Mouse (Mus musculus): ENCODE measurements around the gene Slc36a1. TPM values are rescaled to one million over a fixed set of nuclear protein-coding genes. Genes with fewer than 3 reads are reported as not detected.

The Slc36a1 gene
- polyA plus RNA-seq, 1 experiment from 2014 or later: 0.93 TPM

DNA sequence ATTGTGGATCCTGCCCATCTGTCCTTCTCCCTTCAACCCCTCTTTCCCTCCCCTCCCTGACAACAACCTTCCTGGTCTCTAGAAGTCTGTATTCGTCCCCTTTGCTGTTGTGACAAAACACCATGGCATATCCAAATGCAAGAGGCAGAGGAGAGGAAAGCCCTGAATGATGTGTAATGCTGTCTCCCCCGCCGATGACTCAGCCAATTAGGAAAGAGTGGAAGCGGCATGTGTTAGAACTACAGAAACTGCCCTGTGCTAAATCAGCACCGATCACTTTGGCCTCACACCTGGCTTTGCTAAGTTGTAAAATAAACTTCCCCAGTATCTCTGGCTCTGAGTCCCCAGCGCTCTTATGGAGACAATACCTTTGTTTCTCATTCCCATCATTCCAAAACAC is 7.1 kb upstream of the Slc36a1 start:
- Histone ChIP-seq H3K4me2 (replicated peaks; ENCODE audit: low read depth) (no peak overlapping the region), H3K9me3 (ENCODE audit: control insufficient read depth, low read length) (no peaks in the 10 kb centered on the region), H3K27ac (replicated peaks) (no peak overlapping the region), H3K36me3 (ENCODE audit: control insufficient read depth, insufficient read depth, low read length) (no peaks in the 10 kb centered on the region), H3K4me1 (replicated peaks; ENCODE audit: control insufficient read depth, insufficient read depth) (no peaks in the 10 kb centered on the region), H3K4me3 (ENCODE audit: low read depth, low read length) (no peak overlapping the region), H3K9ac (ENCODE audit: low read length) (no peak overlapping the region), H3K27me3 (ENCODE audit: control insufficient read depth, insufficient read depth, low read length) (no peaks in the 10 kb centered on the region)
- DNase-seq (ENCODE audit: low spot score) (no peak), ATAC-seq (ENCODE audit: low FRiP score, low TSS enrichment) (no peak)
- WGBS: 47% methylated on average over 6 of the region's 6 CpGs
- TF ChIP-seq EP300 (optimal IDR thresholded peaks at IDR 0.05): no peak
- no peak for TF ChIP-seq CTCF (IDR thresholded peaks at IDR 0.05; ENCODE audit: low read depth)

DNA sequence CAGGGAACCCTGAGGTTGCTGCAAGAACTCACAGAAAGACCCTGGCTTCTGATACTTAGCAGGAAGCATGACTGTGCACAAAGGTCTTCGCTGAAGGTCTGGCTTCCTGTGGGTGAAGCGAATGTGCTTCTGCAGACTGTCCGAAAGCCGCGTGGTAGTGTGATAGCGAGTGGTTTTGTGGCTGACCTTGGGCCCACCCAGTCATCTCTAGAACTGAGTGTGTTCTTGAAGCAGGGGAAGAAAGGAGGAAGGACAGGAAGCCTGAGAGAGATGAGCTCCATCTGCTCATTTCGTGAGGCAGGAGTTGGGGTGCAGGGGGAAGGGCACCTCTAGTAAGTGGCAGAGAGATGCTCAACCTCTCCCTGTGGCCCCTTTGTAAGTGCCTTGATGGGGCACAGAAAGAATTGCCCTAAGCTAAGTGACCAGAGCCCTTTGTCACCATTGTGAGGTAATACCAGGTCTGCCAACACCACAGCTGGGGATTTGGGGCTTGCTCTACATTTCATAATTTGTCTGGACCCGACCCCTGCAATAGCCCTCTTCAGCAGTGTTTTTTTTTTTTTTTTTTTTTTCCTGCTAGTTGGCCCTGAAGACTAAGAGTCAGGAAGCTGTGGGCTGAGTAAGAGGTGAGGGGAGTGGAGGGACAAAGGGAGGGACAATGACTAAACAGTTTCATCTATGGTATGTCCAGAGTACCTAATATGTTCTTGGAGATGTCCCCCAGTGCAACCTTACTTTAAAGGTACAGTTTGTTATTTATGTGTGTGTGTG is 6.2 kb upstream of the Slc36a1 start:
- TF ChIP-seq EP300 (optimal IDR thresholded peaks at IDR 0.05) (no peak), CTCF (IDR thresholded peaks at IDR 0.05; ENCODE audit: low read depth) (no peak)
- H3K36me3 ChIP-seq (ENCODE audit: control insufficient read depth, insufficient read depth, low read length): no peaks in the 10 kb centered on the region
- H3K4me2 ChIP-seq (replicated peaks; ENCODE audit: low read depth): no peak overlapping the region
- H3K9ac ChIP-seq (ENCODE audit: low read length): no peak overlapping the region
- ATAC-seq (ENCODE audit: low FRiP score, low TSS enrichment) (no peak), DNase-seq (ENCODE audit: low spot score) (no peak)
- no peaks in the 10 kb centered on the region for H3K27me3 ChIP-seq (ENCODE audit: control insufficient read depth, insufficient read depth, low read length)
- H3K27ac ChIP-seq (replicated peaks): no peak overlapping the region
- H3K4me3 ChIP-seq (ENCODE audit: low read depth, low read length): no peak overlapping the region
- no peaks in the 10 kb centered on the region for H3K9me3 ChIP-seq (ENCODE audit: control insufficient read depth, low read length)
- WGBS: 71% methylated on average over 8 of the region's 8 CpGs
- H3K4me1 ChIP-seq (replicated peaks; ENCODE audit: control insufficient read depth, insufficient read depth): no peaks in the 10 kb centered on the region

DNA sequence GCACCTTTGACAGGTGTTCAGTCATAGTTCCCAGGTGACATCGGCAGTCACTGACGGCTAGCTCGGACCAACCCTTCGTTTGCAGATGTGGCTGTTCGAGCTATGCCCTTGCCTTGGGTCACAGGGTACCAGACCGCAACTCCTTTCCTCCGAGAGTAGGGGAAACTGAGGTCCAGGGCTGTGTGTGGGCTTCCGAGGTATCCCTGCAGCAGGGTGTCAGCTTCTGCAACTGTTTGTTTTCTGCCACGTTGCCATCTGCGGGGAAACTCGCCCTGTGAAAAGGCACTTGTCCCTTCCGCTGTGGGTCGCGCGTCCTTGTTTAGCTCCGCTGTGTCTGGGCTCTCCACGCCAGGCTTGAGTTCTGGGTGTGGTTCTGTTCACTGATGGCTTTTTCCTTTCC is 452 bp downstream of the Slc36a1 start:
- Histone ChIP-seq H3K27ac (replicated peaks) (0 out of 2 replicates have a peak overlapping the region, but pooled peaks have one; percentile 8), H3K27me3 (ENCODE audit: control insufficient read depth, insufficient read depth, low read length) (no peaks in the 10 kb centered on the region)

DNA sequence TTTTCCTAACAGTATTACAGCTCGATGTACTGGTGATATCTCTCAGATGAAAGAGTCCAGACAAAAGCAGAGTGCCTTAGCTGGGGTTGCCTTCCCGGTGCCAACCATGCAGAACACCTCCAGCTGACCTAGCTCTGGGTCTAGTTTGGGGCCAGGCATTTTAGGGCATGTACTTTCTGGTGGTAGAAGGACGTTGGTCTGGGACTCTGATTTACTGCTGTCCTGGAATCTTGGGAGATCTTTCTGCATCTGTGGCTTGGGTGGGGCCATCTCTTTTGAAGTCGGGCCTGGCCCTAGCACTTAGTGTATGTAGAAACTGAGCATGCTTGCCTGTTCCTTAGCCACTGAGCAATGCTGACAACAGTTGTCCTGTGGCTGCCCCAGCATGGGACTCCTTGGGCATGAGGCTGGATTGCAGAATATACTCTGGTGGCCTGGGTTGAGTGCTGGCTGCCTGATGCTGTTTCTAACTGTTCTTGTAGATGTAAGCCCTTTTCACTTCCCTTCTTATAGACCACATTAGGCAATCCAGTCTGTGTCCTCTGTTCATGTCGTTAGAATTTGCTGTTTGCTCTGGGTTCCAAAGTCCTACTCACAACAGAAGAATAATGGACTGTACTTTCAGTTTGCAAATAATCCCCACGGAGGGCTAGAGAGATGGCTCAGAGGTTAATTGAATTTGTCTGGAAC is 4.0 kb downstream of the Slc36a1 start:
- H3K36me3 ChIP-seq (ENCODE audit: control insufficient read depth, insufficient read depth, low read length): no peaks in the 10 kb centered on the region
- H3K4me2 ChIP-seq (replicated peaks; ENCODE audit: low read depth): no peak overlapping the region
- no peaks in the 10 kb centered on the region for H3K27me3 ChIP-seq (ENCODE audit: control insufficient read depth, insufficient read depth, low read length)
- WGBS: 50% methylated on average over 6 of the region's 6 CpGs
- H3K4me3 ChIP-seq (ENCODE audit: low read depth, low read length): no peak overlapping the region
- ATAC-seq (ENCODE audit: low FRiP score, low TSS enrichment) (no peak), DNase-seq (ENCODE audit: low spot score) (no peak)
- no peak for TF ChIP-seq EP300 (optimal IDR thresholded peaks at IDR 0.05)
- TF ChIP-seq CTCF (IDR thresholded peaks at IDR 0.05; ENCODE audit: low read depth): no peak
- H3K4me1 ChIP-seq (replicated peaks; ENCODE audit: control insufficient read depth, insufficient read depth): no peaks in the 10 kb centered on the region; the same call in 1 of the 2 replicates
- no peak overlapping the region; the same call in 1 of the 2 replicates for H3K9ac ChIP-seq (ENCODE audit: low read length)
- no peaks in the 10 kb centered on the region for H3K9me3 ChIP-seq (ENCODE audit: control insufficient read depth, low read length)
- H3K27ac ChIP-seq (replicated peaks): no peak overlapping the region

More for the DNA sequence above, 452 bp downstream of the Slc36a1 start:
- Histone ChIP-seq H3K9me3 (ENCODE audit: control insufficient read depth, low read length) (no peaks in the 10 kb centered on the region), H3K4me3 (ENCODE audit: low read depth, low read length) (peak overlapping the region; percentile 78), H3K4me1 (replicated peaks; ENCODE audit: control insufficient read depth, insufficient read depth) (no peaks in the 10 kb centered on the region; the same call in 1 of the 2 replicates), H3K4me2 (replicated peaks; ENCODE audit: low read depth) (peak overlapping the region; percentile 95), H3K36me3 (ENCODE audit: control insufficient read depth, insufficient read depth, low read length) (no peaks in the 10 kb centered on the region), H3K9ac (ENCODE audit: low read length) (peak overlapping the region; percentile 71)
- WGBS: under 1% methylated on average over 17 of the region's 17 CpGs
- ATAC-seq (ENCODE audit: low FRiP score, low TSS enrichment): no peak; the same call in 1 of the 2 replicates
- DNase-seq (ENCODE audit: low spot score): peak; percentile 40
- TF ChIP-seq CTCF (IDR thresholded peaks at IDR 0.05; ENCODE audit: low read depth) (no peak), EP300 (optimal IDR thresholded peaks at IDR 0.05) (no peak)

DNA sequence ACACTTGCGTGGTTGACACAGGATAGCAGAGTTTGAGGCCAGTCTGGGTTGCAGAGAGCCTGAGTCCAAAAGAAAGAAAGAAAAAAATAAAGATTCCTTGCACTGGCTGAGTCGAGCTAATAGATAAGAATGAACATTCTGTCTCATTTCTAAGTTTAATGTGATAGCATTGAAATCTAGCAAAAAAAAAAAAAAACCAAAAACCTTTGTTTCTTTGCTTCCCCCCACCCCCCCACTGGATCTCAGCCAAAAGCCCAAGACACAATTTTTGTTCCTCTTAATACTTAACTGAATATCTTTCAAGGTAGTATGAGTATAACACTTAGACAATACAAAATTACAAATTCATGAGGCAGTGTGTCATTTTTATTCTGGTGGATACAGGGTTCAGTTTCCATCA is 4.9 kb downstream of the Slc36a1 start:
- Histone ChIP-seq H3K4me3 (ENCODE audit: low read depth, low read length) (no peak overlapping the region), H3K9me3 (ENCODE audit: control insufficient read depth, low read length) (no peaks in the 10 kb centered on the region), H3K4me1 (replicated peaks; ENCODE audit: control insufficient read depth, insufficient read depth) (no peaks in the 10 kb centered on the region; the same call in 1 of the 2 replicates), H3K4me2 (replicated peaks; ENCODE audit: low read depth) (no peak overlapping the region), H3K9ac (ENCODE audit: low read length) (no peak overlapping the region), H3K36me3 (ENCODE audit: control insufficient read depth, insufficient read depth, low read length) (0 out of 2 replicates have a peak, but pooled peaks cover 1% of the 10 kb centered on the region), H3K27me3 (ENCODE audit: control insufficient read depth, insufficient read depth, low read length) (no peaks in the 10 kb centered on the region), H3K27ac (replicated peaks) (no peak overlapping the region)
- ATAC-seq (ENCODE audit: low FRiP score, low TSS enrichment) (no peak), DNase-seq (ENCODE audit: low spot score) (no peak)
- WGBS: 53% methylated on average over 2 of the region's 2 CpGs
- TF ChIP-seq EP300 (optimal IDR thresholded peaks at IDR 0.05) (no peak), CTCF (IDR thresholded peaks at IDR 0.05; ENCODE audit: low read depth) (no peak)

Data from stomach, postnatal 0 days (tissue).